ENCODE assay signal across 13 mouse cellular contexts in genomic region chr1:125466621-125467257, GRCm38 (mm10). TPM values are rescaled to one million over a fixed set of nuclear protein-coding genes. Genes with fewer than 3 reads are reported as not detected.
DNase-seq lines count a peak whose midpoint lies in the region; ATAC-seq and TF ChIP-seq lines count a peak whose summit lies in the region.
"Had no signal": no experiment of that assay in that cellular context is flagged by ENCODE, and none has a peak within 500 bp of the region (broad histone marks: within the 10 kb centered on the region; RNA-seq: fewer than 3 reads in every experiment).

No protein-coding gene starts in this region.

- H3K36me3 ChIP-seq in midbrain, embryonic 11.5 days (ENCODE audit: control insufficient read depth, insufficient read depth, low read length): no peaks in the 10 kb centered on the region
- H3K36me3 ChIP-seq in midbrain, embryonic 14.5 days (ENCODE audit: control insufficient read depth, insufficient read depth, low read length): no peaks in the 10 kb centered on the region
- no peaks in the 10 kb centered on the region for H3K36me3 ChIP-seq in lung, embryonic 14.5 days (ENCODE audit: insufficient read depth)
- H3K36me3 ChIP-seq: forebrain, embryonic 15.5 days; heart, embryonic 10.5 days; neural tube, embryonic 13.5 days had no signal

- 87% methylated on average over 10 of the region's 10 CpGs for WGBS in midbrain, embryonic 11.5 days
- WGBS in midbrain, embryonic 14.5 days: 86% methylated on average over 10 of the region's 10 CpGs
- 26% methylated on average over 10 of the region's 10 CpGs for WGBS in lung, embryonic 14.5 days

- no peak overlapping the region for H3K9ac ChIP-seq in midbrain, embryonic 11.5 days (ENCODE audit: low read length)
- no peak overlapping the region for H3K9ac ChIP-seq in midbrain, embryonic 14.5 days (replicated peaks; ENCODE audit: low read length)
- no peak overlapping the region for H3K9ac ChIP-seq in lung, embryonic 14.5 days
- H3K9ac ChIP-seq: forebrain, embryonic 15.5 days; neural tube, embryonic 13.5 days had no signal

- no peak overlapping the region for H3K4me2 ChIP-seq in midbrain, embryonic 11.5 days
- no peak overlapping the region for H3K4me2 ChIP-seq in midbrain, embryonic 14.5 days (ENCODE audit: low read length)
- H3K4me2 ChIP-seq in lung, embryonic 14.5 days: peak overlapping the region; percentile 15; the same call in 1 of the 2 replicates
- H3K4me2 ChIP-seq: forebrain, embryonic 15.5 days; neural tube, embryonic 13.5 days had no signal

- H3K27me3 ChIP-seq in midbrain, embryonic 11.5 days (ENCODE audit: control insufficient read depth, insufficient read depth, low read length): no peaks in the 10 kb centered on the region
- no peaks in the 10 kb centered on the region for H3K27me3 ChIP-seq in midbrain, embryonic 14.5 days (ENCODE audit: control insufficient read depth, insufficient read depth, low read length)
- no peaks in the 10 kb centered on the region for H3K27me3 ChIP-seq in lung, embryonic 14.5 days (ENCODE audit: insufficient read depth, low read length)
- H3K27me3 ChIP-seq: forebrain, embryonic 15.5 days; neural tube, embryonic 13.5 days had no signal

- no peak overlapping the region for H3K27ac ChIP-seq in midbrain, embryonic 11.5 days (ENCODE audit: low read depth, low read length)
- H3K27ac ChIP-seq in midbrain, embryonic 14.5 days (replicated peaks; ENCODE audit: low read depth, low read length): no peak overlapping the region
- H3K27ac ChIP-seq in lung, embryonic 14.5 days (ENCODE audit: low read depth): no peak overlapping the region
- H3K27ac ChIP-seq: forebrain, embryonic 15.5 days; heart, embryonic 10.5 days; neural tube, embryonic 13.5 days had no signal

- H3K4me1 ChIP-seq in midbrain, embryonic 11.5 days (ENCODE audit: control insufficient read depth, insufficient read depth, low read length): no peaks in the 10 kb centered on the region
- H3K4me1 ChIP-seq in midbrain, embryonic 14.5 days (ENCODE audit: control insufficient read depth, insufficient read depth, low read length): no peaks in the 10 kb centered on the region
- no peaks in the 10 kb centered on the region for H3K4me1 ChIP-seq in lung, embryonic 14.5 days (ENCODE audit: insufficient read depth)
- H3K4me1 ChIP-seq: forebrain, embryonic 15.5 days; heart, embryonic 10.5 days; neural tube, embryonic 13.5 days had no signal

- no peak overlapping the region for H3K4me3 ChIP-seq in midbrain, embryonic 11.5 days (ENCODE audit: low read depth, low read length)
- H3K4me3 ChIP-seq in midbrain, embryonic 14.5 days (replicated peaks; ENCODE audit: low read depth, low read length): no peak overlapping the region
- no peak overlapping the region for H3K4me3 ChIP-seq in lung, embryonic 14.5 days (ENCODE audit: low read depth, low read length)
- H3K4me3 ChIP-seq: forebrain, embryonic 15.5 days; heart, embryonic 10.5 days; neural tube, embryonic 13.5 days had no signal

- no peaks in the 10 kb centered on the region for H3K9me3 ChIP-seq in midbrain, embryonic 11.5 days (ENCODE audit: control insufficient read depth, low read length)
- H3K9me3 ChIP-seq in midbrain, embryonic 14.5 days (ENCODE audit: control insufficient read depth, low read length): no peaks in the 10 kb centered on the region
- no peaks in the 10 kb centered on the region for H3K9me3 ChIP-seq in lung, embryonic 14.5 days (ENCODE audit: low read depth, low read length)
- H3K9me3 ChIP-seq: forebrain, embryonic 15.5 days; heart, embryonic 10.5 days; neural tube, embryonic 13.5 days had no signal

- no peak for TF ChIP-seq CTCF in lung, embryonic 14.5 days (IDR thresholded peaks at IDR 0.05; ENCODE audit: low read depth)

- peak; percentile 21 for DNase-seq in midbrain, embryonic 11.5 days (ENCODE audit: low spot score, missing footprints)
- no peak for DNase-seq in midbrain, embryonic 14.5 days
- DNase-seq in lung, embryonic 14.5 days: peak; percentile 48
- peak; percentile 42 to 70 for DNase-seq in natural killer cell, adult 2 months (ENCODE audit: low spot score in 2 of 2)
- no peak for DNase-seq in embryo, embryonic 11 days
- no peak for DNase-seq in embryo, embryonic 10 days (ENCODE audit: low spot score)
- no peak for DNase-seq in urinary bladder, postnatal 4 days (ENCODE audit: low spot score in 2 of 2)
- DNase-seq: adrenal gland, postnatal 36 days; kidney, adult 18-20 months had no signal

- ATAC-seq in midbrain, embryonic 11.5 days (ENCODE audit: low FRiP score): no peak
- no peak for ATAC-seq in midbrain, embryonic 14.5 days (ENCODE audit: low FRiP score, low TSS enrichment)
- peak; percentile 71; the same call in 1 of the 2 replicates for ATAC-seq in lung, embryonic 14.5 days (ENCODE audit: insufficient read depth)
- ATAC-seq in erythroid progenitor cell, adult 5-6 weeks (replicated peaks; ENCODE audit: low FRiP score, poor library complexity, severe bottlenecking): no peak
- ATAC-seq: forebrain, embryonic 15.5 days had no signal

RNA-seq across cellular contexts. Expression of gene Actr3, which starts 31.2 kb away (rescaled TPM):
- 269 and 271 TPM in 2 replicates for polyA plus RNA-seq in midbrain, embryonic 11.5 days (2014; fragmentation: Nextera tagmentation; extraction: Ambion mirVana)
- 210 and 274 TPM in 2 replicates for polyA plus RNA-seq in midbrain, embryonic 14.5 days (2014; fragmentation: Nextera tagmentation; extraction: Ambion mirVana)
- 342 and 351 TPM in 2 replicates for polyA plus RNA-seq in lung, embryonic 14.5 days (2014; fragmentation: Nextera tagmentation; extraction: Ambion mirVana)
- total RNA-seq in erythroid progenitor cell, adult 5-6 weeks (2015; ENCODE audit: low replicate concordance): 181 and 228 TPM in 2 replicates
- total RNA-seq in erythroid progenitor cell, adult 5-6 weeks (2017; ENCODE audit: low replicate concordance): 229 and 243 TPM in 2 replicates

Comparison
In these comparisons a context has a peak if more than half of its experiments do, and no peak if none do; other contexts are left out.
1. DNase-seq: peak in midbrain, embryonic 11.5 days (single experiment), lung, embryonic 14.5 days (single experiment) and natural killer cell, adult 2 months (2 of 2); none in midbrain, embryonic 14.5 days (single experiment), embryo, embryonic 11 days (single experiment), embryo, embryonic 10 days (single experiment) and urinary bladder, postnatal 4 days (0 of 2).